Mouse (Mus musculus): ENCODE results near the gene 7530416G11Rik. TPM values are rescaled to one million over a fixed set of nuclear protein-coding genes. Genes with fewer than 3 reads are reported as not detected.

The 7530416G11Rik gene
- polyA plus RNA-seq, 1 experiment from 2014 or later: not detected

GRCm38 (mm10) chr15:85519438-85519837 lies 16.4 kb upstream of the 7530416G11Rik start:
- WGBS: 44% methylated on average over 4 of the region's 4 CpGs
- no peak for ATAC-seq (ENCODE audit: insufficient number of reproducible peaks, low FRiP score, low TSS enrichment, low read depth)
- no peak overlapping the region for H3K27ac ChIP-seq (replicated peaks)

GRCm38 (mm10) chr15:85507370-85508014 lies 4.5 kb upstream of the 7530416G11Rik start:
- Histone ChIP-seq H3K4me1 (peaks cover 24% of the 10 kb centered on the region), H3K27ac (replicated peaks) (no peak overlapping the region), H3K9me3 (replicated peaks) (no peaks in the 10 kb centered on the region), H3K4me3 (replicated peaks) (no peak overlapping the region), H3K27me3 (no peaks in the 10 kb centered on the region), H3K36me3 (no peaks in the 10 kb centered on the region), H3K9ac (no peak overlapping the region), H3K4me2 (replicated peaks) (no peak overlapping the region)
- no peak for ATAC-seq (ENCODE audit: insufficient number of reproducible peaks, low FRiP score, low TSS enrichment, low read depth)
- 75% methylated on average over 32 of the region's 32 CpGs for WGBS

More at GRCm38 (mm10) chr15:85519438-85519837, 16.4 kb upstream of the 7530416G11Rik start:
- no peak overlapping the region for H3K4me3 ChIP-seq (replicated peaks)
- peaks cover 17% of the 10 kb centered on the region for H3K4me1 ChIP-seq
- H3K9me3 ChIP-seq (replicated peaks): no peaks in the 10 kb centered on the region
- no peak overlapping the region for H3K4me2 ChIP-seq (replicated peaks)
- H3K36me3 ChIP-seq: no peaks in the 10 kb centered on the region
- H3K9ac ChIP-seq: no peak overlapping the region
- H3K27me3 ChIP-seq: peaks cover 5% of the 10 kb centered on the region; the same call in 1 of the 2 replicates

- ATAC-seq (ENCODE audit: insufficient number of reproducible peaks, low FRiP score, low TSS enrichment, low read depth): no peak
- Histone ChIP-seq H3K36me3 (no peaks in the 10 kb centered on the region), H3K4me1 (peaks cover 24% of the 10 kb centered on the region), H3K27me3 (no peaks in the 10 kb centered on the region), H3K9ac (no peak overlapping the region), H3K4me3 (replicated peaks) (no peak overlapping the region), H3K4me2 (replicated peaks) (no peak overlapping the region), H3K27ac (replicated peaks) (no peak overlapping the region), H3K9me3 (replicated peaks) (no peaks in the 10 kb centered on the region)
- 28% methylated on average over 1 of the region's 1 CpGs for WGBS
Measured at GRCm38 (mm10) chr15:85506680-85507079, 3.7 kb upstream of the 7530416G11Rik start.

GRCm38 (mm10) chr15:85505118-85505925 lies 2.3 kb upstream of the 7530416G11Rik start:
- no peak overlapping the region for H3K4me2 ChIP-seq (replicated peaks)
- H3K27me3 ChIP-seq: no peaks in the 10 kb centered on the region
- H3K4me1 ChIP-seq: peaks cover 24% of the 10 kb centered on the region
- 41% methylated on average over 14 of the region's 14 CpGs for WGBS
- no peaks in the 10 kb centered on the region for H3K9me3 ChIP-seq (replicated peaks)
- no peak overlapping the region for H3K27ac ChIP-seq (replicated peaks)
- peak; percentile 43 for ATAC-seq (ENCODE audit: insufficient number of reproducible peaks, low FRiP score, low TSS enrichment, low read depth)
- H3K4me3 ChIP-seq (replicated peaks): no peak overlapping the region
- H3K36me3 ChIP-seq: no peaks in the 10 kb centered on the region
- H3K9ac ChIP-seq: no peak overlapping the region

GRCm38 (mm10) chr15:85500267-85500666 lies 2.8 kb downstream of the 7530416G11Rik start:
- Histone ChIP-seq H3K9me3 (replicated peaks) (no peaks in the 10 kb centered on the region), H3K27ac (replicated peaks) (no peak overlapping the region), H3K4me3 (replicated peaks) (no peak overlapping the region), H3K9ac (no peak overlapping the region), H3K4me1 (peaks cover 4% of the 10 kb centered on the region; the same call in 1 of the 2 replicates), H3K27me3 (no peaks in the 10 kb centered on the region; the same call in 1 of the 2 replicates), H3K36me3 (no peaks in the 10 kb centered on the region), H3K4me2 (replicated peaks) (no peak overlapping the region)
- WGBS: 72% methylated on average over 10 of the region's 10 CpGs
- 0 out of 2 replicates have a peak, but pooled peaks have one; percentile 5 for ATAC-seq (ENCODE audit: insufficient number of reproducible peaks, low FRiP score, low TSS enrichment, low read depth)

GRCm38 (mm10) chr15:85497981-85498475 lies 5.0 kb downstream of the 7530416G11Rik start:
- Histone ChIP-seq H3K36me3 (no peaks in the 10 kb centered on the region), H3K4me3 (replicated peaks) (no peak overlapping the region), H3K9me3 (replicated peaks) (no peaks in the 10 kb centered on the region), H3K27me3 (peaks cover 3% of the 10 kb centered on the region; the same call in 1 of the 2 replicates), H3K4me1 (peaks cover 19% of the 10 kb centered on the region; the same call in 1 of the 2 replicates), H3K27ac (replicated peaks) (no peak overlapping the region), H3K4me2 (replicated peaks) (no peak overlapping the region), H3K9ac (no peak overlapping the region)
- no peak for ATAC-seq (ENCODE audit: insufficient number of reproducible peaks, low FRiP score, low TSS enrichment, low read depth)
- WGBS: 48% methylated on average over 10 of the region's 10 CpGs

GRCm38 (mm10) chr15:85497548-85497947 lies 5.5 kb downstream of the 7530416G11Rik start:
- ATAC-seq (ENCODE audit: insufficient number of reproducible peaks, low FRiP score, low TSS enrichment, low read depth): no peak
- H3K36me3 ChIP-seq: no peaks in the 10 kb centered on the region
- H3K27ac ChIP-seq (replicated peaks): no peak overlapping the region
- H3K4me2 ChIP-seq (replicated peaks): no peak overlapping the region
- no peak overlapping the region for H3K9ac ChIP-seq
- peaks cover 3% of the 10 kb centered on the region; the same call in 1 of the 2 replicates for H3K27me3 ChIP-seq
- WGBS: 81% methylated on average over 4 of the region's 4 CpGs
- no peak overlapping the region for H3K4me3 ChIP-seq (replicated peaks)
- no peaks in the 10 kb centered on the region for H3K9me3 ChIP-seq (replicated peaks)
- peaks cover 19% of the 10 kb centered on the region; the same call in 1 of the 2 replicates for H3K4me1 ChIP-seq

- 15% methylated on average over 10 of the region's 11 CpGs for WGBS
- no peak overlapping the region for H3K4me2 ChIP-seq (replicated peaks)
- no peak overlapping the region for H3K4me3 ChIP-seq (replicated peaks)
- no peaks in the 10 kb centered on the region for H3K36me3 ChIP-seq
- no peak for ATAC-seq (ENCODE audit: insufficient number of reproducible peaks, low FRiP score, low TSS enrichment, low read depth)
- H3K9ac ChIP-seq: no peak overlapping the region
- no peaks in the 10 kb centered on the region for H3K9me3 ChIP-seq (replicated peaks)
- peaks cover 19% of the 10 kb centered on the region; the same call in 1 of the 2 replicates for H3K4me1 ChIP-seq
- no peak overlapping the region for H3K27ac ChIP-seq (replicated peaks)
- peaks cover 3% of the 10 kb centered on the region for H3K27me3 ChIP-seq
Measured at GRCm38 (mm10) chr15:85494163-85494621, 8.8 kb downstream of the 7530416G11Rik start.

- WGBS: 67% methylated on average over 7 of the region's 7 CpGs
- no peak overlapping the region for H3K4me2 ChIP-seq (replicated peaks)
- no peak for ATAC-seq (ENCODE audit: insufficient number of reproducible peaks, low FRiP score, low TSS enrichment, low read depth)
- peaks cover 12% of the 10 kb centered on the region; the same call in 1 of the 2 replicates for H3K4me1 ChIP-seq
- no peaks in the 10 kb centered on the region for H3K36me3 ChIP-seq
- H3K4me3 ChIP-seq (replicated peaks): no peak overlapping the region
- H3K9me3 ChIP-seq (replicated peaks): no peaks in the 10 kb centered on the region
- H3K27me3 ChIP-seq: peaks cover 3% of the 10 kb centered on the region; the same call in 1 of the 2 replicates
- no peak overlapping the region for H3K27ac ChIP-seq (replicated peaks)
- H3K9ac ChIP-seq: no peak overlapping the region
Measured at GRCm38 (mm10) chr15:85489751-85490150, 13.3 kb downstream of the 7530416G11Rik start.

GRCm38 (mm10) chr15:85488900-85489299 lies 14.1 kb downstream of the 7530416G11Rik start:
- no peak overlapping the region for H3K4me3 ChIP-seq (replicated peaks)
- ATAC-seq (ENCODE audit: insufficient number of reproducible peaks, low FRiP score, low TSS enrichment, low read depth): no peak
- no peaks in the 10 kb centered on the region for H3K9me3 ChIP-seq (replicated peaks)
- H3K9ac ChIP-seq: no peak overlapping the region
- H3K27ac ChIP-seq (replicated peaks): no peak overlapping the region
- no peak overlapping the region for H3K4me2 ChIP-seq (replicated peaks)
- H3K36me3 ChIP-seq: no peaks in the 10 kb centered on the region
- peaks cover 4% of the 10 kb centered on the region; the same call in 1 of the 2 replicates for H3K4me1 ChIP-seq
- H3K27me3 ChIP-seq: peaks cover 3% of the 10 kb centered on the region; the same call in 1 of the 2 replicates
- WGBS: 76% methylated on average over 10 of the region's 10 CpGs

- 0 out of 2 replicates have a peak, but pooled peaks have one; percentile 19 for ATAC-seq (ENCODE audit: insufficient number of reproducible peaks, low FRiP score, low TSS enrichment, low read depth)
- Histone ChIP-seq H3K4me3 (replicated peaks) (no peak overlapping the region), H3K4me2 (replicated peaks) (no peak overlapping the region), H3K9me3 (replicated peaks) (no peaks in the 10 kb centered on the region), H3K9ac (no peak overlapping the region), H3K36me3 (no peaks in the 10 kb centered on the region), H3K4me1 (peaks cover 20% of the 10 kb centered on the region), H3K27ac (replicated peaks) (peak overlapping the region; percentile 69), H3K27me3 (no peaks in the 10 kb centered on the region)
- 42% methylated on average over 3 of the region's 3 CpGs for WGBS
Measured at GRCm38 (mm10) chr15:85480630-85481029, 22.4 kb downstream of the 7530416G11Rik start.
